Mouse (Mus musculus) neural tube, embryonic 11.5 days (tissue): ENCODE data around the gene Cdkn2aip. TPM values are rescaled to one million over a fixed set of nuclear protein-coding genes. Genes with fewer than 3 reads are reported as not detected.

ENCODE experiments used
- ATAC-seq: fragments of 200-750 bp; cut with Nextera tagmentation; 2 replicates; pipeline ENCODE4 v1.8.0; 2017; ENCODE audit warnings: moderate number of reproducible peaks, mild to moderate bottlenecking, moderate TSS enrichment, moderate library complexity; ENCODE audit not compliant: insufficient read depth, low FRiP score, low TSS enrichment
- DNase-seq: peaks from one replicate; pipeline ENCODE4 v3.0.0-alpha.2; 2015; ENCODE audit warnings: low spot score
- H3K27ac ChIP-seq: fragments of 300-500 bp; sonication (generic); 2 replicates; pipeline ENCODE4 v1.5.1; 2014; ENCODE audit warnings: low read depth, mild to moderate bottlenecking, low read length
- H3K27me3 ChIP-seq: fragments of 300-500 bp; sonication (generic); 2 replicates; pipeline ENCODE4 v1.6.1; 2014; ENCODE audit warnings: mild to moderate bottlenecking, low read length, mixed read lengths; ENCODE audit not compliant: control insufficient read depth, insufficient read depth
- H3K36me3 ChIP-seq: fragments of 300-500 bp; sonication (generic); 2 replicates; pipeline ENCODE4 v1.6.1; 2014; ENCODE audit warnings: mild to moderate bottlenecking, low read length, moderate library complexity, mixed read lengths; ENCODE audit not compliant: control insufficient read depth, insufficient read depth
- H3K4me1 ChIP-seq: fragments of 300-500 bp; sonication (generic); 2 replicates; pipeline ENCODE4 v1.6.1; 2014; ENCODE audit warnings: low read length, mixed read lengths; ENCODE audit not compliant: control insufficient read depth, insufficient read depth
- H3K4me2 ChIP-seq: fragments of 300-500 bp; sonication (generic); 2 replicates; pipeline ENCODE4 v1.6.1; 2014; ENCODE audit warnings: low read depth, mild to moderate bottlenecking, moderate library complexity
- H3K4me3 ChIP-seq: fragments of 300-500 bp; sonication (generic); 2 replicates; pipeline ENCODE4 v1.5.1; 2014; ENCODE audit warnings: low read depth, low read length
- H3K9ac ChIP-seq: fragments of 300-500 bp; sonication (generic); 2 replicates; pipeline ENCODE4 v1.6.1; 2014; ENCODE audit warnings: mild to moderate bottlenecking, low read length
- H3K9me3 ChIP-seq: fragments of 300-500 bp; sonication (generic); 2 replicates; pipeline ENCODE4 v1.6.1; 2016; ENCODE audit warnings: low read length; ENCODE audit not compliant: control insufficient read depth
- WGBS: fragments of 180-500 bp; shearing (Covaris S2); extraction: QIAGEN DNeasy Blood & Tissue Kit; methylation state at CpG from one replicate; pipeline ENCODE4 v1.1.7; 2014; 5-methylcytosine and 5-hydroxymethylcytosine counted together
- polyA plus RNA-seq: library from polyadenylated mRNA; unstranded; fragments of >200 nt; fragmentation: Nextera tagmentation; extraction: Ambion mirVana; gene quantifications from 2 replicates; pipeline ENCODE4 v1.2.1, GENCODE M21; 2014

Gene Cdkn2aip
- polyA plus RNA-seq = 42.6 and 43.6 TPM in 2 replicates

DNA sequence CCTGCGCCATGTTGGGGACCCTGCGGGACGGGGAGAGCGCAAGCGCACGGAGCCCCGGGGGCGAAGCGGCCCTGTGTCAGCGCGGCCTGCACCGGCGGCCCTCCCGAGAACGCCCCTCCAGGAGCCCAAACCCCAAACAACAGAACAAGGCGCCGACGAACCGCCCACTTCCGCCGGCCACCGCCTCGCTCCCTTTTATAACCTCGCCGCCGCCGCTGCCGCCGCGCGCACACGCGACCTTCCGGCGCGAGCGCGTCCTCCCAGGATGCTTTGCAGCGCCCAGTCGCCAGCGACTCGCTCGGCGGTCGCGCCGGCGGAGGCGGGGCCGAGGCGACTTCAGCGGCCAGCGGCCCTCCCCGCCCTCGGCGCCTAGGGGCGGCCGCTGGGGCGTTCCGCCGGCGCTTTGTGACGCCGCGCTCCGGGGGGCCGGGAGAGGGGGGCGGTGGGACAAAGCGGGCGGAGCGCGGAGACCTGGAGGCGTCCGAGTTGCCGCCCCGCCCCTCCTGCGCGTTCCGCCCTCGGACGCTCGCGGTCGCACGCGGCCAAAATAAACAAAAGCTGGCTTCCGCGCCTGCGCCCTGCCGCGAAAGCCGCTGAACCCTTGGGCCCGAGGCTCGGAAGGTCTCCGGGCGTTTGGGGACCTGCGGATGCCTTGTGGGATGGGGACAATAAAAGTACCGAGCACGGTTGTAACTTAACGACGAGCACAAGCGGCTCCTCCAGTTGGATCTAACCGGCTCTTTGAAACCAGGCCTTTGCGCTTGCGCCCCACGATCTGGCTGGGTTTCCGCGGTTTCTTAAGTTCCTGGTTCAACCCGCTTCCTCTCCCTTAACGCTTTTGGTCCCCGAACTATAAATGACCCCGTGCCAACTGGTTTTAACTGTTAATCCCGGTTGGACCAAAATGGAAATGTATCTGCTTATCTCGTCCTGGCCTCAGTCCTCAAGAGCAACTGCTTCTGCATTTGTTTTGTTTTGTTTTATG, at the start of gene Cdkn2aip:
Gene Cdkn2aip, minus strand, starts transcription at position 172 of the 985 bp plus-strand sequence.
- Histone ChIP-seq H3K4me3 (peak within 1 kb of the TSS; percentile 96), H3K9ac (peak within 1 kb of the TSS; percentile 89), H3K27me3 (no peaks in the 10 kb centered on the region), H3K4me1 (peaks cover 2% of the 10 kb centered on the region; the same call in 1 of the 2 replicates), H3K4me2 (peak within 1 kb of the TSS; percentile 52), H3K27ac (peak within 1 kb of the TSS; percentile 94), H3K9me3 (no peaks in the 10 kb centered on the region), H3K36me3 (peaks cover 4% of the 10 kb centered on the region; the same call in 1 of the 2 replicates)
- DNase-seq (peak; percentile 98), ATAC-seq (peak; percentile 91)
- WGBS = under 1% methylated on average over 112 of the region's 114 CpGs

DNA sequence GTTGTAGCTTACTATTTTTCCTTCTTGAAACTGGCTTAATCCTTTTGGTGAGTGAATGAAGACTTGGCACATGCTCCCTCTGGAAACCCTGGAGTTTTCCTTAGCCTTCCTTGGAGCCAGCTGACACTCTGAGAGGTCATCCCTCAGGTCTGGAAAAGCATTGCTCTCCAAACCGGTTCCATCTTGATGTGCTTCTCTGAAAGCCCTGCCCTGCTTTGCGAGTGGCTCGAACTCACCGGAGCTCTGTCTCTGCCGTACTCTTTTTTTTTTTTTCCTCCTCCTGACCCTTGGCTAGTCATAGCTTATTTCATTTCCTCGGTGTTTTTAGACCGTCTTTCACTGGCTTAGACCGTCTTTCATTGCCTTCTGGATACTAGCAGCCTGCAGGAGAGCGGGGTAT, 49.5 kb upstream of the Cdkn2aip start:
- no peak overlapping the region for H3K27ac ChIP-seq
- ATAC-seq (no peak), DNase-seq (no peak)
- 32% methylated on average over 9 of the region's 9 CpGs for WGBS
- H3K36me3 ChIP-seq = no peaks in the 10 kb centered on the region
- H3K27me3 ChIP-seq = no peaks in the 10 kb centered on the region
- no peak overlapping the region for H3K4me2 ChIP-seq
- no peak overlapping the region for H3K4me3 ChIP-seq
- H3K4me1 ChIP-seq = 0 out of 2 replicates have a peak, but pooled peaks cover 2% of the 10 kb centered on the region
- H3K9me3 ChIP-seq = no peaks in the 10 kb centered on the region
- H3K9ac ChIP-seq = no peak overlapping the region

DNA sequence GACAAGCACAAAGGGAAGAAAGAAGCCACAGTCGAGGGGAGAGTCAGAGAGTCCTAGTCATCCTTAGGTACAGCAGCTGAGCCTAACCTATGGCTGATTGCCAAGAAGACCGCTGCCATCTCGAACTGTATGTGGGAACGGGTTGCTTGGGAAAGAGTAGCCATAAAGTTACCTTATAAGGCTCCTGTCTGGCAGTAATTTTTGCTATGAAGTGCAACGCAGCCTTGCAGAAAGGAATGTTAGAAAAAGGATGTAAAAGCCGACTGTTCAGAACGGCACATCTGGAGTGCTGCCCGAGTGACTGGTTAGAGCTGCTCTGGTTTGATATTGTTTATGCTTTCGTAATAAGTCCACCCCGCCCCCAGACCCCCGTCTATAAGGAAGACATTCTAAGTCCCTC, 47.0 kb upstream of the Cdkn2aip start:
- WGBS = 65% methylated on average over 11 of the region's 11 CpGs

DNA sequence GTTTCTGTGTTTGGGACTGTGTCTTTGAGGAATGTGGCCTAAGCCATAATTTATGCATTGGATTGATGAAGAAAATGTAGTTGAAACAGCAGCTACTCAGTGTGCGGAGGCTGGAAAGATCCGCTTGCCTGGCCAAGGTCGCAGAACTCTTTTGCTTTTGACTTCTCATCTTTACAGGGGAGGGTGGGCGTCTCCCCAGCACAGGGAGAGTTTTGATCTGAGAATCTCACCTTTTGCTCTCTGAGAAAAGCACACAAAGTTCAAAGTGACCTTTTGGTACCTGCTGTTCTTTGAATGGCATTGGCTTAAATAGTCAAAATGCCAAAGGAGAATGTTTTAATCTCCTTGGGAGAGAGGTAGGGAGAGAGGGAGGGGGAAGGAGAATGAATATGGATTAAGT, 46.5 kb upstream of the Cdkn2aip start:
- H3K4me3 ChIP-seq = no peak overlapping the region
- WGBS = 62% methylated on average over 4 of the region's 4 CpGs
- H3K9me3 ChIP-seq = no peaks in the 10 kb centered on the region
- no peak overlapping the region for H3K27ac ChIP-seq
- H3K4me2 ChIP-seq = no peak overlapping the region
- DNase-seq (no peak), ATAC-seq (no peak)
- H3K4me1 ChIP-seq = 0 out of 2 replicates have a peak, but pooled peaks cover 2% of the 10 kb centered on the region
- H3K36me3 ChIP-seq = no peaks in the 10 kb centered on the region
- H3K27me3 ChIP-seq = no peaks in the 10 kb centered on the region
- H3K9ac ChIP-seq = no peak overlapping the region

More for the DNA sequence above, 47.0 kb upstream of the Cdkn2aip start:
- H3K9me3 ChIP-seq = no peaks in the 10 kb centered on the region
- H3K4me1 ChIP-seq = 0 out of 2 replicates have a peak, but pooled peaks cover 2% of the 10 kb centered on the region
- no peak overlapping the region for H3K4me2 ChIP-seq
- H3K27ac ChIP-seq = no peak overlapping the region
- no peak for DNase-seq
- no peak overlapping the region for H3K9ac ChIP-seq
- no peak for ATAC-seq
- no peaks in the 10 kb centered on the region for H3K27me3 ChIP-seq
- H3K4me3 ChIP-seq = no peak overlapping the region
- H3K36me3 ChIP-seq = no peaks in the 10 kb centered on the region

DNA sequence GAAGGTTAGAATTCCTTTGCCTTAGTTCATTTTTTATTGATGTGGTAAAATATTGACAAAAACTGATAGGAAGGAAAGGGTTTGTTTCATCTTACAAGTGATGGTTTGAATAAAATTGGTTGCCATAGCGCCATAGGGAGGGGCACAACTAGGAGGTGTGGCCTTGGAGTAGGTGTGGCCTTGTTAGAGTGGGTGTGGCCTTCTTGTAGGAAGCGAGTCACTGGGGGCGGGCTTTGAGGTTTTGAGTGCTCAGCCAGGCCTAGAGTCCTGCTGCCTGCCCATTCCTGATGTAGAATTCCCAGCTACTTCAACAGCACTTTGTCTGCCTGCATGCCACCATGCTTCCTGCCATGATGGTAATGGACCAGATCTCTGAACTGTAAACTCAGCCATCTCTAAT, 39.4 kb upstream of the Cdkn2aip start:
- H3K4me2 ChIP-seq = no peak overlapping the region
- ATAC-seq = no peak
- WGBS = 84% methylated on average over 3 of the region's 3 CpGs

DNA sequence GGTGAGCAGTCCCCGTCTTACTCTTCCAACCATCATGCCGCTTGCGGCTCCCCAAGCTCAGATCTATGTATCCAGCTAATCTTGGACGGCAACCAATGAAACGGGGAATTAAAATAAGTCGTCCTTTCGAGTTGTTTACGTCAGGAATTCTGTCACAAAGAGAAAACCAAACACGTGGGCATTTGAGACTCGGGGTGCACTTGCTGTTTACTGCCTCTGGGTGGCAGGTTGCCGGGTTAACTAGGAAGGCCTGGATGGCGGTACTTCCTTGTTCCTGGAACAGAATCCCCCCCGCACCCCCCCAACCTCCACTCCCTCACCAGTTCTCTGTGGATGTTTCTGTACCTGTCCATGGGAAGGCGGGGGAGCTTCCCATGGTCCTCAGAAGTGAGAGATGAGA, 36.4 kb upstream of the Cdkn2aip start:
- no peak overlapping the region for H3K27ac ChIP-seq
- H3K9ac ChIP-seq = no peak overlapping the region
- H3K9me3 ChIP-seq = no peaks in the 10 kb centered on the region
- ATAC-seq = no peak
- no peak overlapping the region for H3K4me2 ChIP-seq
- WGBS = 45% methylated on average over 14 of the region's 14 CpGs
- H3K4me3 ChIP-seq = no peak overlapping the region
- peak; percentile 28 for DNase-seq
- no peaks in the 10 kb centered on the region for H3K27me3 ChIP-seq
- H3K4me1 ChIP-seq = no peaks in the 10 kb centered on the region
- H3K36me3 ChIP-seq = no peaks in the 10 kb centered on the region

More for the DNA sequence above, 39.4 kb upstream of the Cdkn2aip start:
- no peaks in the 10 kb centered on the region for H3K36me3 ChIP-seq
- H3K9me3 ChIP-seq = no peaks in the 10 kb centered on the region
- no peak overlapping the region for H3K4me3 ChIP-seq
- no peaks in the 10 kb centered on the region for H3K27me3 ChIP-seq
- H3K9ac ChIP-seq = no peak overlapping the region
- no peaks in the 10 kb centered on the region for H3K4me1 ChIP-seq
- DNase-seq = no peak
- H3K27ac ChIP-seq = no peak overlapping the region

DNA sequence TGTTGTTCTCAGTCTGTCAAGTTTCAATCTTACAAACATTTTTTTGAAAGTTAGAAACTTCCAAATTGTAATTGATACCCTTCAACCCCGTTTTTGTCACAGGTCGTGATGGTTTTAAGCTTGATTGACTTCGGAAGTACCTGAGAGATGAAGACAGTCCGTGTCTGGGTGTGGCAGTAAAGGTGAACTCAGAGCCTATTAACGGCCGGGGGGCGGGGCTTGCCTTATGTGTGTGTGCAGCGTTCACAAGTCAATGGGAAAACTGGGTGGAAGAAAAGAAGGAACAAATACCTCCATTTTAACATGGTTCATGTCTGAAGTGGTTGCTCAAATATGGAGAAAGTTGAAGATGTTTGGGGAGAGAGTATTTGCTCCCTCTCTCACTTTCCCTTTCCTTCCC, 35.8 kb upstream of the Cdkn2aip start:
- H3K36me3 ChIP-seq = no peaks in the 10 kb centered on the region
- H3K4me1 ChIP-seq = no peaks in the 10 kb centered on the region
- no peak for ATAC-seq

DNA sequence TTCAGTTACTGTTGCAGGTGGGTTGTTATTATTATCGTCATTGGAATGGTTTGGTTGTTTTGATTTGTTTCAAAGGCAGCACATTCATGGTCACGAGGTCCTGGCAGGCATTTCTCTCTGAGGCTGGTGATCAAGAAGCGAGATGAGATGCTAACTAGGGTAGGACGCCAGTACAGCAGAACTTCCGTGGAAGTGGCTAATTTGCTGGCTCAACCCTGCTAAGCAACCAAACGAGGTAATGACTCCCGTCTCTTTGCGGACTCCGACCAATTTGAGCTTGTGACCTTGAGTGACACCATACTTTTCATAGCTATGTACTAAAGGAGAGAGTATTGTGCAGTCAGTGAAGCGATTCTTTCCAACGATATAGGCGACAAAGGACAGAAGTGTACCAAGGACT, 32.6 kb upstream of the Cdkn2aip start:
- no peak overlapping the region for H3K27ac ChIP-seq
- ATAC-seq (no peak), DNase-seq (no peak)
- 64% methylated on average over 12 of the region's 12 CpGs for WGBS
- no peaks in the 10 kb centered on the region for H3K27me3 ChIP-seq
- no peaks in the 10 kb centered on the region for H3K9me3 ChIP-seq
- no peak overlapping the region for H3K9ac ChIP-seq
- no peaks in the 10 kb centered on the region for H3K36me3 ChIP-seq
- no peak overlapping the region for H3K4me2 ChIP-seq
- no peak overlapping the region for H3K4me3 ChIP-seq
- no peaks in the 10 kb centered on the region for H3K4me1 ChIP-seq

More for the DNA sequence above, 35.8 kb upstream of the Cdkn2aip start:
- H3K27me3 ChIP-seq = no peaks in the 10 kb centered on the region
- DNase-seq = no peak
- WGBS = 79% methylated on average over 8 of the region's 8 CpGs
- no peak overlapping the region for H3K4me2 ChIP-seq
- H3K4me3 ChIP-seq = no peak overlapping the region
- no peak overlapping the region for H3K9ac ChIP-seq
- no peaks in the 10 kb centered on the region for H3K9me3 ChIP-seq
- no peak overlapping the region for H3K27ac ChIP-seq

DNA sequence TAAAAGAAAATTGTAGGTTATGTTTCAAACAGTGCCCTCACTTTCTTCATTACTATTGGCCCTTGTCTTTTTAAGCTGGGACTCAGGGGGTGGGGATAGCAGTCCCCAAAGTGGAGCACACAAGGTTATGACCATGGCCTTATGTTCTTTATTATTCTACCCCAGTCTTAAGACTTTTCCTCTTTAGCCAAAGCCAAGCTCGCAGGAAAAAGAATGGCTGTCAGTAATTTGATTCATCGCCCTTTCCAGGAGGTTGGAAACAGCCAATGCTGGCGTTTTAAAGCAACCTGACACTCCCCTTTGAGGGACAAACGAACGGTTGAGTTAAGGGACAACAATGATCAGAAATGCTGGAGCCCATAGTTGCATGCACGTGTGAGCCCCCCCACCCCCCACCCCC, 32.1 kb upstream of the Cdkn2aip start:
- no peak for DNase-seq
- 17% methylated on average over 6 of the region's 6 CpGs for WGBS

More for the DNA sequence above, 32.1 kb upstream of the Cdkn2aip start:
- H3K9ac ChIP-seq = no peak overlapping the region
- no peak overlapping the region for H3K27ac ChIP-seq
- ATAC-seq = no peak
- no peaks in the 10 kb centered on the region for H3K9me3 ChIP-seq
- H3K27me3 ChIP-seq = no peaks in the 10 kb centered on the region
- no peaks in the 10 kb centered on the region for H3K4me1 ChIP-seq
- no peak overlapping the region for H3K4me2 ChIP-seq
- H3K36me3 ChIP-seq = no peaks in the 10 kb centered on the region
- no peak overlapping the region for H3K4me3 ChIP-seq
